11 mouse cellular contexts compared by ENCODE assay signal in genomic region chr2:115723452-115723851, GRCm38 (mm10).
DNase-seq lines count a peak whose midpoint lies in the region; ATAC-seq and TF ChIP-seq lines count a peak whose summit lies in the region.
"Had no signal": no experiment of that assay in that cellular context is flagged by ENCODE, and none has a peak within 500 bp of the region (broad histone marks: within the 10 kb centered on the region; RNA-seq: fewer than 3 reads in every experiment).

No protein-coding gene starts in this region.

- 0 out of 2 replicates have a peak overlapping the region, but pooled peaks have one; percentile 3 for H3K4me2 ChIP-seq in heart, embryonic 16.5 days (ENCODE audit: low read depth, low read length)
- H3K4me2 ChIP-seq in lung, postnatal 0 days (replicated peaks; ENCODE audit: low read depth, low read length): no peak overlapping the region
- H3K4me2 ChIP-seq in forebrain, embryonic 14.5 days (ENCODE audit: low read length): no peak overlapping the region
- no peak overlapping the region for H3K4me2 ChIP-seq in neural tube, embryonic 13.5 days
- H3K4me2 ChIP-seq: intestine, embryonic 15.5 days had no signal

- H3K36me3 ChIP-seq in heart, embryonic 16.5 days (ENCODE audit: control insufficient read depth, insufficient read depth): peaks cover 14% of the 10 kb centered on the region; the same call in 1 of the 2 replicates
- H3K36me3 ChIP-seq in lung, postnatal 0 days (ENCODE audit: insufficient read depth, low read length): no peaks in the 10 kb centered on the region
- no peaks in the 10 kb centered on the region for H3K36me3 ChIP-seq in forebrain, embryonic 14.5 days (ENCODE audit: control insufficient read depth, insufficient read depth, low read length)
- no peaks in the 10 kb centered on the region for H3K36me3 ChIP-seq in neural tube, embryonic 13.5 days
- H3K36me3 ChIP-seq: intestine, embryonic 15.5 days had no signal

- H3K27me3 ChIP-seq in heart, embryonic 16.5 days (ENCODE audit: control insufficient read depth, insufficient read depth, low read length): no peaks in the 10 kb centered on the region
- H3K27me3 ChIP-seq in lung, postnatal 0 days (replicated peaks; ENCODE audit: insufficient read depth, low read length): no peaks in the 10 kb centered on the region
- no peaks in the 10 kb centered on the region for H3K27me3 ChIP-seq in forebrain, embryonic 14.5 days (replicated peaks; ENCODE audit: control insufficient read depth, insufficient read depth, low read length)
- no peaks in the 10 kb centered on the region for H3K27me3 ChIP-seq in neural tube, embryonic 13.5 days
- H3K27me3 ChIP-seq: intestine, embryonic 15.5 days had no signal

- TF ChIP-seq CTCF in lung, postnatal 0 days (IDR thresholded peaks at IDR 0.05): no peak

- peak overlapping the region; percentile 45; the same call in 1 of the 2 replicates for H3K27ac ChIP-seq in heart, embryonic 16.5 days (ENCODE audit: low read length)
- no peak overlapping the region for H3K27ac ChIP-seq in lung, postnatal 0 days (ENCODE audit: low read length)
- H3K27ac ChIP-seq in forebrain, embryonic 14.5 days (ENCODE audit: low read depth, low read length): peak overlapping the region; percentile 80; the same call in 1 of the 2 replicates
- peak overlapping the region; percentile 55; the same call in 1 of the 2 replicates for H3K27ac ChIP-seq in neural tube, embryonic 13.5 days (replicated peaks)
- H3K27ac ChIP-seq: intestine, embryonic 15.5 days; liver, embryonic 14.5 days had no signal

- intact Hi-C loops in heart, postnatal 36 days (cut with DNase I): no loop called here

- H3K9ac ChIP-seq in heart, embryonic 16.5 days (ENCODE audit: low read length): no peak overlapping the region
- H3K9ac ChIP-seq in lung, postnatal 0 days (replicated peaks; ENCODE audit: low read depth): no peak overlapping the region
- no peak overlapping the region for H3K9ac ChIP-seq in forebrain, embryonic 14.5 days (ENCODE audit: low read length)
- no peak overlapping the region for H3K9ac ChIP-seq in neural tube, embryonic 13.5 days
- H3K9ac ChIP-seq: intestine, embryonic 15.5 days; liver, embryonic 14.5 days had no signal

- TF ChIP-seq EP300 in lung, postnatal 0 days (IDR thresholded peaks at IDR 0.05): no peak

- 0 out of 2 replicates have a peak, but pooled peaks cover 5% of the 10 kb centered on the region for H3K9me3 ChIP-seq in heart, embryonic 16.5 days (replicated peaks; ENCODE audit: control insufficient read depth, low read length)
- no peaks in the 10 kb centered on the region for H3K9me3 ChIP-seq in lung, postnatal 0 days (ENCODE audit: low read length)
- H3K9me3 ChIP-seq in forebrain, embryonic 14.5 days (replicated peaks; ENCODE audit: control insufficient read depth, low read length): 0 out of 2 replicates have a peak, but pooled peaks cover 2% of the 10 kb centered on the region
- H3K9me3 ChIP-seq in neural tube, embryonic 13.5 days: peaks cover 8% of the 10 kb centered on the region
- H3K9me3 ChIP-seq: intestine, embryonic 15.5 days had no signal

- 30% methylated on average over 8 of the region's 8 CpGs for WGBS in heart, embryonic 16.5 days
- 49% methylated on average over 8 of the region's 8 CpGs for WGBS in lung, postnatal 0 days
- 3% methylated on average over 8 of the region's 8 CpGs for WGBS in forebrain, embryonic 14.5 days
- 13% methylated on average over 8 of the region's 8 CpGs for WGBS in neural tube, embryonic 13.5 days

- no peak for ATAC-seq in heart, embryonic 16.5 days (replicated peaks; ENCODE audit: extremely low read depth, insufficient read depth, low FRiP score)
- no peak for ATAC-seq in lung, postnatal 0 days
- peak; percentile 61 for ATAC-seq in forebrain, embryonic 14.5 days
- peak; percentile 80 for ATAC-seq in neural tube, embryonic 13.5 days (ENCODE audit: low read depth)
- ATAC-seq: intestine, embryonic 15.5 days had no signal

- no peak for DNase-seq in heart, postnatal 36 days
- DNase-seq in lung, postnatal 0 days (ENCODE audit: low spot score): peak; percentile 5
- DNase-seq in lung, postnatal 10 days: no peak
- peak; percentile 94 for DNase-seq in forebrain, embryonic 14.5 days (ENCODE audit: low spot score)
- DNase-seq in gastrocnemius, postnatal 25 days: no peak
- DNase-seq in adrenal gland, postnatal 25 days: no peak
- DNase-seq: thymus, postnatal 25 days had no signal

- peaks cover under 1% of the 10 kb centered on the region; the same call in 1 of the 2 replicates for H3K4me1 ChIP-seq in heart, embryonic 16.5 days (ENCODE audit: control insufficient read depth, insufficient read depth, low read length)
- H3K4me1 ChIP-seq in lung, postnatal 0 days (ENCODE audit: insufficient read depth, low read depth, low read length): no peaks in the 10 kb centered on the region
- peaks cover 30% of the 10 kb centered on the region for H3K4me1 ChIP-seq in forebrain, embryonic 14.5 days (ENCODE audit: control insufficient read depth, insufficient read depth, low read length)
- H3K4me1 ChIP-seq in neural tube, embryonic 13.5 days (replicated peaks): peaks cover 42% of the 10 kb centered on the region

- no peak overlapping the region for H3K4me3 ChIP-seq in heart, embryonic 16.5 days (ENCODE audit: low read length)
- no peak overlapping the region for H3K4me3 ChIP-seq in lung, postnatal 0 days (ENCODE audit: low read depth, low read length)
- no peak overlapping the region for H3K4me3 ChIP-seq in forebrain, embryonic 14.5 days (ENCODE audit: low read depth, low read length)
- no peak overlapping the region for H3K4me3 ChIP-seq in neural tube, embryonic 13.5 days
- H3K4me3 ChIP-seq: intestine, embryonic 15.5 days had no signal

Comparison
In these comparisons a context has a peak if more than half of its experiments do, and no peak if none do; other contexts are left out.
1. DNase-seq: peak in lung, postnatal 0 days (single experiment) and forebrain, embryonic 14.5 days (single experiment); none in heart, postnatal 36 days (0 of 2), lung, postnatal 10 days (single experiment), gastrocnemius, postnatal 25 days (single experiment) and adrenal gland, postnatal 25 days (single experiment).
2. ATAC-seq: peak in forebrain, embryonic 14.5 days (single experiment) and neural tube, embryonic 13.5 days (single experiment); none in heart, embryonic 16.5 days (single experiment) and lung, postnatal 0 days (single experiment).